Mouse (Mus musculus) urinary bladder, postnatal 4 days (tissue): Measurements from ENCODE around the gene Filip1.
A peak's percentile ranks its signal among the peaks of the same experiment; 100 is the strongest.

Experiments
- DNase-seq, 2 experiments: peaks; one replicate each; pipeline ENCODE4 v3.0.0; 2021 to 2022; ENCODE audit warnings: low spot score in 2 of 2

The Filip1 gene

DNA sequence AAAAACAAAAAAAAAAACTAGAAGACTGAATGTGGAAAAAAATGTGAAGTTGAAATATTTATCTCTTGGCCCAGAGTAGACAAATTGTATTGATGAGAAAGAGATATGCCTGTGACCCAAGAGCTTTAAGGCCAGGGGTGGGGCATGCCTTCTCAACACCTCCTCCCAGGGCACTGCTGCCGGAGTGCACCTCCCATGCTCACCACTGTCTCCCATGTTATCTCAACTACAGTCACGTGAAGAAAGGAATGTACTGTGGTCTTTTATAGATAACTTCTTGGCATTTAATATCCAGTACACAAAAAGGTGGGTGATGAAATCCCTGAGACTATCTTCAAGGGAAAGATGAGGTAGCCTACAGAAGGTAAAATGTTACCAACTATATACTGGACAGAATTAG, 64.7 kb downstream of the Filip1 start:
- no peak for DNase-seq

DNA sequence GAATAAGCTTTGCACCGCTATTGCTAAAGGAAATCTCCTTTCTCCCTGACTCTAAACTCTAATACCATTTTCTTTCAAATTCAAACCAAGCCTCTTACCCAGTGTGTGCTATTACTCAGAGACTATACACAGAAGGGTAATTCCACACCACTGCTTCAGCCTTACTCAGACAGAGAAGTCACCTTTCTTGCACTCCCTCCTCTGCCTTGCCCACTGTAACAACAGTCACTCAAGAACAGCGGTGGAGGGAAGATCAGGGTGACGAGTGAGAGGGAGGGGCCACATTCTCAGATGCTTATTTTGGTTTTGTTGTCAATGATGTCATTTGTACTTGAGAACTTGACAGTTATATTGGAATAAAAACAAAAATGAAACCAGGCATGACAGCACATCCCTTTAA, 65.2 kb downstream of the Filip1 start:
- DNase-seq, result no peak

DNA sequence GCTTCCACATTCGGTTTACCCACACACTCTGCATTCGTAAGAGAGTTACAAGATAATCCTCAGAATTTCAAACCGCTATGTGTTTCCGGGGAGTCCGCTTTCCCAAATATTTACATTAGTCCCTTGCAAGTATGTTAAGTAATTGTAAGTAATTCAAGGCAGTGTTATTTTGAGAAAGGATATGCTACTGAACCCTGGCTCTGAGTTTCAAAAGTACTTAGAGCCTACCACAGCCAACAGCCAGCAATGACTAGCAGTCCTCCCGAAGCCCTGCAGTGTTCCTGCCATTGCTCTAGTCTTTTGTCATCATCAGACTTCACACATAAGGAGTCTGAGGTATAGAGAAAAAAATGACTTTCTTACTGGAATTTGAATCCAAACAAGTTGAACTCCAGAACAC, 67.8 kb downstream of the Filip1 start:
- no peak for DNase-seq

DNA sequence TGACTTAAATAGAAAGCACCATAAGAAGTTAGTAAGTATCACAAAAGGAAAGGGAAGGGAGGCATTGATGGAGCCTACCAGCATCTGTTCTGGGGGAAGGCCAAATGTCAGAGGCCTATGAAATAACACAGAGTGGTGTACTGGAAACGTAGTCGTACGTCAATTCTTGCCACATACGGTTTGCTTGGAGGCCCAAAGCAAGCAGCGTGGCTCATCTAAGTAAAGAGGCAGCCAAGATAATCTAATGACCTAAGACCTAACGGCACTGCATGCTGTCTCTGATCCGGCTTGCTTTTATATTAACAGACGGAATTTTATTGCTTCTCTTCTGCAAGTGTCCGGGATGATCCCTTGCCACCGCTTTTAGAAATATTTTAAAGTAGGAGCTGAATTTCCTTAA, 68.7 kb downstream of the Filip1 start:
- DNase-seq, result no peak

DNA sequence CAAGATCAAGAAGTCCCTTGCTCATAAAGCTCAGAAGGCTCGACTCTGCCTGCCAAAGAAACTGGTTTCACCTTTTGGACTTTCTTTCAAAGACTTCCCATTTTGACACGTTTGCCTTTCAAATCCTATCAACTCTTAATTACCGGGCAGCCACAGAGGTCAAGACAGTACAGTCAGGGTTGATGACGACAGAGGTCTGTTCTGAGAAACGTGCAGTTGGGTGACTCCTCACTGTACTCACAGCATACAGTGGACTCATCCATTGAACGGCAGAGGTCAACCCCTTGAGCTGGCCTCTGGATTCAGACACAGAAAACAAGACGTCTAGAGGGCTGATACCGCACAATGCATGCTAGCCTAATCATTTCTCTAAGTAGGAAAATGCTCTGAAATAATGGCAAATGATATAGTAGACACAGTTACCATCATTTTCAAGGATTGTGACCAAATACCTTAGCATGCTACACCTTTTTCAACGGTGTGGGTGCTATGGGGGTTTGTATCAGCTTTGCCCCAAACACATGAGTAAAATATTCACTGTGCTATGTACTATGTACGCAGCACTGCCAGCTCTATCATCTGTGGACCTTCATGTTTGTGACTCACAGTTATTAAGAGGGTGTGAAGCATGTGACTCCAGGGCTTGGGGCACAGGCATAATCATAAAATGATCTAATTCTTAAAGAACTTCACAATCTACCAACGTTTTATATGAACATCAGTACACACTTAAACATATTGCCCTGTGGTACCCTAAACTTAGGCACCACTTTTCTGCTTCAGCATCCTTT, 74.0 kb downstream of the Filip1 start:
- DNase-seq, result no peak

DNA sequence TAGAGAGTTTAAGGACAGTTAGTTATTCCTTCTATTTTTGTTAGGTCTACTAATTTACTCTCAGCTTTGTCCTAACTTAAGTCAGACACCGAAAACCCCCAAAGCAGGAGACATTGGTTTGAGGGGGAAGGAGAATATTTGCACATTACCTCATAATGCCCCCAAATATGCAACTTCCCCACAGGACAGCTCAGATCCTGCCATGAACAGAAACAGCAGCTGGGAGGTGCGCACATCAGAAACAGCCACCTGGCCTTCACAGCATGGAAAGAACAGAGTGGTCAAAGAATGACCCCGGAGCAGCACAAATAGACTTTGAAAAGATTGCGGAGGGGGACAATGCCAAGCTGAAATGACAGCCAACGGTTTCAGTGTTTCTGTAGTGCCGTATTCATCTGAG, 75.1 kb downstream of the Filip1 start:
- no peak for DNase-seq

DNA sequence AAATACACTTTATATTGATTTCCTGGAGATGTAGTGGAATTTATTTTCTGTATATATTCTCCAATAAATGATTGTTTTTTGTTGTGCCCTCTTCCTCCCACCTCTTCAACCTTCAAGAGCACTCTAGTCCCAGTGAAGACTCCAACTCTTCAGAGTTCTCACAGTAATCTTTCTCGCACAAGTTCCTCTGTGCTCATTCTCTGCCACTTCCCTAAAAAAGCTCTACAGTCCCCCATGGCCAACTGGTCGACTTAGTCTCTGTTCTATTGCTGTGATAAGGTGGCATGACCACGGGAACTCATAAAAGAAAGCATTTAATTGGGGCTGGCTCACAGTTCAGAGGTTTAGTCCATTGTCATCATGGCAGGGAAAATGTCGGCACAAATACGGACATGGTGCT, 80.1 kb downstream of the Filip1 start:
- DNase-seq, result no peak

DNA sequence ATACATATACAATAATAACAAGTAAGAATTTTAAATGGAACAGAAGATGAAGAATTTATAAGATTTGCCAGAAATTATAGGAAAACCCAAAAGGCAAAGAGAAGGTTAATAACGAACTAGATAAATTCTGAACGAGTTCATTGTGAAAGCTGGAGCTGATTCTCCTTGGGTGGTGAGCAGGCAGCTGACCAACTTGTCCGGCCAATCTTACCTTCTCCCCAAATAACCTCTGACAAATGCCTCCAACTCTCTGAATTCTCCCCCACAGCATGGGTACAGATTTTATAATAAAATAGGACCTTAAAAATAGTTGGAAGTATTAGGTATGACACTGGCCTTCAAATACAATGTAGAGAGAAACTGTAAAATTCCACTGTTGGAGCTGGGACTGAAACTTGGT, 84.6 kb downstream of the Filip1 start:
- no peak for DNase-seq

DNA sequence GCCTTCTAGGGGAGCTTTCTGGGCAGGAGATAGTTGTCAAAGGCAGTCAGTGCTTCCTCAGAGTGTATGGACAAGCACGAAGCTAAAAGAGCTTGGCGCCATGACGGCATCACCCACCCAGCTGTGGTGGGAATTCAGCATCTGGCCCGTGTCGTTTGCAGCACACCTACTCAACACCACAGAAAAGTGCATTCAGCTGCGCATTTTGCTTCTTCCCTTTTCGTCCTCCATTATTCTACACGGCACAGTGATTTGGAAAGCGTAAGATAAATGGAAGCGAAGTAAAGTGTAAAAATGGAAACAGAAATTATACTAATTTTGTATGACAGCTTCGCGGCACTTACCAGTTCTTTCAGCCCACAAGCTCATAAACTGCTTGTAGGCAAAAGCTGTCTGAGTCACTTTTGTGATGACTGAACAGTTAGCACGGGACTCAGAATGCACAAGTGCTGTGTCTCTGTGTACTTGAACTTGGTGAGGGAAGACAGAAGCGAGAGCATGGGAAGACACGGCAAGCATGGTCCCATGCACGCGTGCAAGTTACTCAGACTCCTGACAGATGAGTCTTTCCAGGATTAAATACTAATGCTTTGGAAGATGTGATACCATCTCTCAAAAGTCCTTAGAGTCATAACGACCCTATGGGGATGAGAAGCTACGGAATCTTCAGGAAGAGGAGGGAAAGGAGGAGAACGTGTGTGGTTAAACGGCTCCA, 85.3 kb downstream of the Filip1 start:
- DNase-seq, result no peak

DNA sequence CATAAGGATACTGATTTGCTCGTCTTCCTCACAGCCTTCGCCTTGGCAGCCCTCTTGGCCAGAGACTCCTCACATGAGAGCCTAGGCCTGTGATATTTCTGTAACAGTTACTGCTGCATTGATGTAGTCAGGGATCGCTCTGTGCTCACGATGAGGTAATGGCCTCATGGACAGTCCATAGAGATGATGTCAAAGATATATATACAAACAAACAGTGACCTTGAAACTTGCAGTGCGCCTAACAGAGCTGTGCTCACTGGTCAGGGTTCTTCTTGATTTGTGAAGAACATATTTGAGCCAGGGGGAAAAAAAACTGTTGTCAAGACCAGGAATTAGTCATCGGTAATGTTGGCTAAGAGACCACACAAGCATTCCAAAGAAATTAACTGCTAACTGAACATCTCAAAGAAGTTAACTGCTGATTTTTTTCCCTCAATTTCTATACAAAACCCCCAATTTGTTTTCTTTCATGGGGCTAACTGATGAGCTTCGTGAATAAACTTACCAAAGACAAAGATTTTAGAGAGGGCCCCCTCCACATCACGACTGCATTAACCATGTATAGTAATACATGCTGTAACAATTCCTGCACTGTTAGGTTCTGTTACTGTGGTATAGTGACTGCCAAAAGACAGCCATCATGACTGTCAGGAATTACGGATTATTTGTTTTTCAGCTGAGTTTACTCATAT, 86.0 kb downstream of the Filip1 start:
- DNase-seq, result no peak

DNA sequence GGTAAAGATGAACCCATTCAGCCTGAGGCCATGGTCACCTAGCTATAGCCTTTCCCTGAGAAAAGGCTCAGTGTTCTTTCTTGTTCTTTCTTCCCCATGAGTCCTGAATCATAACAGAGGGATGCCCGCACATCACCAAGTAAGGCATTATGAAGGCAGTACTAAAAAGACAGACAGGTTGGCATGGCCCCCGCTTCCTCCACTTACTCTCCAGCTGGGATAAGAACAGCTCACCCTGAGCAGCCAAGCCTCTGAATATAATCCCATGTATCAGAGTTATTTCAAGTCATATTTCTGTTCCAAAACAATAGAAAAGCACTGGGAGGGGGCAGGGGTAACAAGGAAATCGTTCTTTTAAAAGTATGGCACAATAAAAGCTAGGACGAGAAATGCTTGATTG, 86.7 kb downstream of the Filip1 start:
- DNase-seq, result no peak

DNA sequence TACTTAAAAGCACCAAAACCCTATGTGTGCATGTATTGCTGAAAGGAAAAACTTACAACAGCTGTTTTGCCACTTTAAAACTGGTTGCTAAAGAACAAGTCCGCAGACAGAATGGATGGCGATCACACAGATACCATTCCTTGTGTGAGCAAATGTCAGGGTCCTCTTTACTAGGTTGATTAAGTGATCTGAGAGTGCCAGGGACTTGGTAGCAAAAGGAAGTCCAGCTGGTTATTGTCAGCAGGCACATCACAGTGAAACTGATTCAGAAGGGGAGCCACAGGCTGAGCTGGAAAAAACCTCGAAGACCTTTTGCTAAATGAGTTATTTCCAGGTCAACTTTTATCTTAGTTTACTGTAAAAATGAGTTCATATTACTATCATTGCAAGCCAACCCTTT, 89.4 kb downstream of the Filip1 start:
- DNase-seq, result no peak

DNA sequence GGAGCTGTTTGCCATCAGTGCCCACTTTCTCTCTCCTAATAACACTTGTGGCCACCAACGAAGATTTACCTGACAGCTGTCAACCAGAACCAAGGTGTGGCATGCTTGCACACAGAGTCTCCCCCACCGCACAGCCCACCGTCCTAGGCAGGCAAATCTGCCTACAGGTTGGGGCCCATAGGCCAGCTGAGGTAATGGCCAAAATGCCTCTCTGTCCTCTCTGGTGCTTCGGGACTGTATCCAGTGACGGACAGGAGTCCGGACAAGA, 90.2 kb downstream of the Filip1 start:
- DNase-seq, result no peak

DNA sequence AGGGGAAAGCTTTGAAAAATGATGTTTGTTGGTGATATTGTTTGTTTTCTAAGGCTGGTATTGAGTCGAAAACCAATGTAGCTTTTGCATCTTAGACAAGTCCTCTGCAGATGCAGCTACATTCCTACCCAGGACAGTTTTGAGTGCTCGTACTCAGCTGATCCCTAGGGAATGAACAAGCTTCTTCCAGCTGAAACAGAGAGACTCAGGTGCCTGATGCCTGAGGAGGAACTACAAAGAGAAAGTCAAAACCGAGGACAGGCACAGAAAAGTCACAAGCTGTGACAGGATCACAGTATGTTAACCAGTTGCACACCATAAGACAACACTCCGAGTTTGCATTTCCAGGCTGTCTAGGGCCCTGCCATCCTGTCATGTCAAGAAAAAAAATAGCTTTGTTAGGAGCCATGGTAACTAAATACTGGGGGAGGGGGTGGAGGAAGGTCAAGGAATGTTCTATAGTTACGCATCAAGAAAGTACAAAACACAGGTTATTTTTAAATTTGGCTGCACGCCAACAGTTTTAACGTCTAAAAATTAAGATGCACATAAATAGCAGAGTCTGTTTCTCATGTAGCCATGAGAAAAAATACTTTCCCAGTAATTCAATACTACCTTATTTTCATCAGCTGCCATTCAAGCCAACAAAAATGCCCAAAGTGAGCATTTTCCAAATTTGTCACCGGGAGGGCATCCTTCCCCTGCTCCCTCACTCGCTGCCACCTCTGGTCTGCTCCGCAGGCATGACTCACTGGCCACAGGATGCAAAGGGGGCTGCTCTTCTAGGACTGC, 90.8 kb downstream of the Filip1 start:
- no peak for DNase-seq

DNA sequence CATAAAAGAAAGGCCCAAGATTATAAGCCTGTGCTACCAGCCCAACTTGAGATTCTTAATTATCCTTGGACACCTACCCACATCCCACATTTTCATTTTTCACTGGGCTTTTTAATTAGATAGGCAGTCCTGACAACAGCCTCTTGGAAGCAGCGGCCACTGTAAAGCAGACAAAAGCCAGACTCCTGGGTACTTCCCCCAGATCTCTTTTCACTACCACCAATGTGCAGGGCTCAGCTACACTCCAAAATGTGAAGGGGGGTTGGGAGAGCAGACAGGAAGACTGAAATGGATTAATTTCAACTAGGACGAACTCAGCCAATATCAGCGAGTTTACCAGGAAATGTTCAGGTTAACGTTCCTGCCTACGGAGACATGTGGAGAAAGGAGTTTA, 92.1 kb downstream of the Filip1 start:
- no peak for DNase-seq

DNA sequence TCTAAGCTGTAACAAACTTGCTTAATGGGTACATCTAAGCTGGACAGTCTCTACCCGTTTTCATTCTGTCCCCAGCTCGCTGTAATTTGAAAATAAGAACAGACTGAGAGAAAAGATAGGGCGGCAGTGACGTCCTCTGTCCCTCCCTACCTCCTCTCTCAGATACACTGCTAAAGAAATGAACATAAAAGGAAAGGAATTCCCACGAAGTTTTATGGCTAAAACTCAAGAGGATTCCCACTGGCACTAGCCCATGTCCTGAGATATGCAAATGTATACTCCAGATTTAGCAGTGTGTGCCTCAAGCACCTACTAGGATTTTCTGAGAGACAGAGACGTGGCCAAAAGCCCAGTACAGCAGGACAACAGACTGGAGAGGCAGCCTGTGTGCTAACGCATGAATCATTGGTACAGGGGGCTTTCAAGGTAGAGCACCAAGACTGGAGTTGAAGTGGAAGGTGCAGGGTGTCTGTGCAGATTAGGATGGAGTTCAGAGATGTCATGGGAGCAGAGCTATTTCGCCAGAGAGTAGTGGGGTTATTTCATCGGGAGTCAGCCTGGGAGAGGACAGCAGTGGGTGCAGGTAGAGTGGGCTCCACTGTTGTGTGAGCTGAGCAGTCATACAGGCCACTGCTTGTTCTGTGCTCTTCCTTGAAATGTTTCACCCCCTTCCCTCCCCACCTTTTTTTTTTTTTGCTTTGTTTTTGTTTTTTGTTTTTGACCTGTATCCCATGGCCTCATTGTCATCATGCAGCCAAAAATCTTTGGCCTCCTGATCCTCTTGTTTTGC, 92.7 kb downstream of the Filip1 start:
- peak in 1 of 2 experiments; percentile 26 for DNase-seq

DNA sequence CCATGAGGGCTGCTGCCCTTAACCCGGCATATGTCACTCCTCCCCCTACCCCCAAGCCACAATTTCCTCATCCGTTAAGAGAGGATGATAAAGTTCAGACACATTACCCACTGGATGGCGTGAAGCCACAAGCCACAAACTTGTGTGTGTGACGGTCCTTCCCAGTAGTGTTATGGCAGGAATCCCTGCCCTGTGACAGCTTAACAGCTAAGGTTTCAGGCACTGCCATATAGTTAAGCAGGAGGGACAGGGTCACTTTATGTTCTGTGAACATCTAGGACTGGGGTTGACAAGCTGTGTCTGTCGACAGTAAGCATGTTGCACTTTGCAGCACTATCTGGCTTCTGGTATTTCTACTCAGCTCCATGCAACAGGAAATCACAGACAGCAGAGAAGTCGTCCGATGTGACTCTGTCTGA, 93.3 kb downstream of the Filip1 start:
- no peak for DNase-seq

DNA sequence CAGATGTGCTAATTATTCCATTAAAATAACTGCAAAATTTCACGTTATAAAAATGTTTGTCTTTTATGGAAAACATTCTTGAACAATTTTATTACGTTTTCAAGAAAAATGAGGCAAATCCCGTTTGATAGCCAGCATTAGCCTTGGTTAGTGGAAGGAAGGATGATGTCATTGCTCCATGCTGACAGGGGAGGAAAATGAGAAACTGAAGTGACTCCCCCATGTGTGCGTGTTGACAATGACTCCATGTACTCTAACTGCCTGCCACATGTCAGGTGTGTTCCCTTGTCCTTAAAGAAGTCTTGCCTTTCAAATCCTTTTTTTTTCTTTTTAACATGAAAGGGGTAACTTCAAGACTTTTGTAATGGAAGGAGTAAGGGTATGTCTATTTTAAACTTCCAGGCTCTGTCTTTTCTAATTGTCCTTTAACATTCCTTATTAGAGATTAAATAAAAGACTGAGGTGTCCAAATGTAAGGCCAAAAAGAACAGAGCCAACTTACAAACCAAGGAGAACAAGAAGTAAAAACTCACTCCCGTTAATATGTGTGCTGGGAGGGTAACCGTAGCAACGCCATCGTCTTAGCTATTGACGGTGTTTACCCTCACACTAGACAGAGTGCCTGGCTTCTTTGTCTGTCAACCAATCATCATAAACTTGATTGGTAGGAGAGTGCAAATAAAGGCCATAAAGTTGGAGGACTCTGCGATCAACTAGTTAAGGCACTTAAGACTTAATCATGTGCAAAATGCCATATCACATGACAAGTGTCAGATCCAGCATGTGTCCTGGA, 94.1 kb downstream of the Filip1 start:
- no peak for DNase-seq

DNA sequence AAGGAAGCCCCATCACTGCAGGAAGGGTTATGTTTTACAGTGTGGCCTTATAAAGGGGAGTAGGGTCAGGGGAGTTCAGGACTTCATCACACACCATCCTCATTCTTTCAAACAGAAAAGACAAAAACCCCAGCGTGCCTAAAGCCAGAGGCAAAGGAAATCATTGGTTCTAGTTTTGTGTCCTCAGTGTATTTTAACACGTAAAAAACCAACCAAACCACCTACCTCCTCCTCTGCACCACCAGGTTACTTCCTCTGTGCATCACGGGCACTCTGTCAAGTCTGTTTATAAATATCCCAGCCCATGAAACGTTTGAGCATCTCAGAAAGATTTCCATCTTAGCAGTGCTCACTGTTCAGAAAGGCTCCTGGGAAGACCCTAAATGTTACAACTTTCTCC, 98.4 kb downstream of the Filip1 start:
- no peak for DNase-seq

DNA sequence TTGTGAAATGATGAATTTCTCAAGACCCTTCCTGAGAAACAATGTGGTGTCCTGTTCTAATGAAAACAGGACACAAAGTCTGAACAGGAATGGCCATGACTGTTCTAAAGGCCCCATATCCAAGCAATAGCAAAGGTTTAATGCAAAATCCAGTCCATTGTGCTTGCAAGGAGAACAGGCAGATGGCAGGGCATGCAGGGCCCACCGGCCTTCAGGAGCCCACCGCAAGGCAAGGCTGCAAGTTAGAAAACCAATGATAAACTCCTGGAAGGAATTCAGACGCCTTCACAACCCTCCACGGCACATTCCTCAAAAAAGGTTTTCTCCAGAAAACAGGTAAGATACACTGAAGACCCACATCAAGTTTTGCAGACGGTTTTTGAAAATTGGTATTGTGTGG, 99.7 kb downstream of the Filip1 start:
- DNase-seq, result no peak

DNA sequence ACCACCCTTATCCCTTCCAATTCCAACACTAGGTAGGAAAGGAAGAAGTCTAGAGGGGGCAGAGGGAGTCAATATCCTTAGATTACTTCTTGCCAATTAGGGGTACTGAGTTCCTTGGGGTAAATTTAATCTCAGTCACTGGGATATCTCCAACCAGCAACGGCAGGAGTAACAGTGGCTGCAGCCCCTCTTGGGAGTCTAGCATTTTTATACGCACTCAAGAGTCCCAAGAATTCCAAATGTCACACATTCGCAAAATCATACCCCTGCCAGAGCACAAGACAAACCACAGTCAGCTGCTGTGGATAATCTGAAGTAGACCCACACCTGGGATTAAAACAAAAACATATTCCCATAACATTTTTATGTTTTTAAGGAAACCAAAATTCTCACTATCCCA, 102.5 kb downstream of the Filip1 start:
- DNase-seq, result no peak
